Mouse (Mus musculus) hindbrain, embryonic 16.5 days (tissue): ENCODE results near the gene Hba-x. TPM values are rescaled to one million over a fixed set of nuclear protein-coding genes. Genes with fewer than 3 reads are reported as not detected.

Source experiments
- ATAC-seq: fragments of 200-750 bp; cut with Nextera tagmentation; 2 replicates; pipeline ENCODE4 v1.8.0; 2017; ENCODE audit warnings: moderate TSS enrichment, moderate library complexity
- H3K27ac ChIP-seq: fragments of 300-500 bp; sonication (generic); 2 replicates; pipeline ENCODE4 v1.5.1; 2014; ENCODE audit warnings: low read depth, mild to moderate bottlenecking, control low read depth, low read length, moderate library complexity
- H3K27me3 ChIP-seq: fragments of 300-500 bp; sonication (generic); replicated peaks from 2 replicates; pipeline ENCODE4 v1.6.1; 2014; ENCODE audit warnings: low read length; ENCODE audit not compliant: control insufficient read depth, insufficient read depth
- H3K36me3 ChIP-seq: fragments of 300-500 bp; sonication (generic); 2 replicates; pipeline ENCODE4 v1.6.1; 2014; ENCODE audit warnings: mild to moderate bottlenecking, low read length, moderate library complexity, mixed read lengths; ENCODE audit not compliant: control insufficient read depth, insufficient read depth
- H3K4me1 ChIP-seq: fragments of 300-500 bp; sonication (generic); 2 replicates; pipeline ENCODE4 v1.6.1; 2014; ENCODE audit warnings: low read depth, low read length; ENCODE audit not compliant: control insufficient read depth, insufficient read depth
- H3K4me2 ChIP-seq: fragments of 300-500 bp; sonication (generic); 2 replicates; pipeline ENCODE4 v1.6.1; 2014; ENCODE audit warnings: mild to moderate bottlenecking, low read length, control low read depth, moderate library complexity
- H3K4me3 ChIP-seq: fragments of 300-500 bp; sonication (generic); 2 replicates; pipeline ENCODE4 v1.5.1; 2014; ENCODE audit warnings: mild to moderate bottlenecking, low read length, control low read depth, moderate library complexity
- H3K9ac ChIP-seq: fragments of 300-500 bp; sonication (generic); 2 replicates; pipeline ENCODE4 v1.6.1; 2014; ENCODE audit warnings: low read depth, mild to moderate bottlenecking, control low read depth, low read length, moderate library complexity
- H3K9me3 ChIP-seq: fragments of 300-500 bp; sonication (generic); 2 replicates; pipeline ENCODE4 v1.6.1; 2014; ENCODE audit warnings: mild to moderate bottlenecking, low read length, moderate library complexity; ENCODE audit not compliant: control insufficient read depth
- WGBS: fragments of 180-500 bp; shearing (Covaris S2); extraction: QIAGEN DNeasy Blood & Tissue Kit; methylation state at CpG from one replicate; pipeline ENCODE4 v1.1.7; 2014; 5-methylcytosine and 5-hydroxymethylcytosine counted together
- polyA plus RNA-seq: library from polyadenylated mRNA; unstranded; fragments of >200 nt; fragmentation: Nextera tagmentation; extraction: Ambion mirVana; gene quantifications from 2 replicates; pipeline ENCODE4 v1.2.1, GENCODE M21; 2015

Hba-x gene
- polyA plus RNA-seq, 1 experiment from 2014 or later, result 4.9 TPM

DNA sequence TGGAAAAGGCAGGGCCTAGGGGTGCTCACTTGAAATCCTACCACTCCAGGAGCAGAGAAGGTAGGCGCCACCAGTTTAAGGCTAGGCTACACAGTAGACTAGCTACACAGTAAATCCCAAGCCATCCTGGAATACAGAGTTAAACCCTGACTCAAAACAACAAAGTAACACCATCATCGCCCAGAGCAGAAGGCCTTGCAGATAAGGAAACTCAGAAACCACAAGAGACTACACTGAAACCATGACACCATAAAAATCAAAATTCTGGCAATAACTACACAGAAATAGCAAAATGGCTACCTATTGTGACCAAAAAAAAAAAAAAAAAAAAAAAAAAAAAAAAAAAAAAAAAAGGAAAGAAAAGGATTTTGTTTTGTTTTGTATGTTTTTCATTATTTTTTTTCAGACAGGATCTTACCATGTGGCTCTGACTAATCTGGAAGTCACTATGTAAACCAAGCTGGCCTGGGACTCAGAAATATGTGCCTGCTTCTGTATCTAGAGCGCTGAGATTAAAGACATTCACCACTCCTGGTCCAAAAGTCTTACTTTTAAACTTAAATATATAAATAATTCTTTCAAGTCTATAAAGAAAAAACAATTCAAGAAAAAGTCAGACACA is 11.0 kb upstream of the Hba-x start:
- no peak overlapping the region for H3K27ac ChIP-seq
- H3K9ac ChIP-seq, result no peak overlapping the region
- ATAC-seq, result no peak
- WGBS, result 95% methylated on average over 3 of the region's 3 CpGs
- no peaks in the 10 kb centered on the region for H3K27me3 ChIP-seq
- no peaks in the 10 kb centered on the region for H3K9me3 ChIP-seq
- H3K4me3 ChIP-seq, result no peak overlapping the region
- no peaks in the 10 kb centered on the region for H3K36me3 ChIP-seq
- no peak overlapping the region for H3K4me2 ChIP-seq
- H3K4me1 ChIP-seq, result peaks cover 10% of the 10 kb centered on the region

GRCm38 (mm10) chr11:32266194-32266593 is 10.0 kb upstream of the Hba-x start:
- WGBS, result 92% methylated on average over 6 of the region's 6 CpGs
- Histone ChIP-seq H3K4me3 (no peak overlapping the region), H3K9ac (no peak overlapping the region), H3K4me2 (no peak overlapping the region; the same call in 1 of the 2 replicates), H3K4me1 (peaks cover 10% of the 10 kb centered on the region), H3K27ac (no peak overlapping the region), H3K27me3 (no peaks in the 10 kb centered on the region), H3K9me3 (no peaks in the 10 kb centered on the region), H3K36me3 (no peaks in the 10 kb centered on the region)
- ATAC-seq, result no peak

GRCm38 (mm10) chr11:32266776-32267175 is 9.4 kb upstream of the Hba-x start:
- ATAC-seq, result 0 out of 2 replicates have a peak, but pooled peaks have one; percentile 3
- Histone ChIP-seq H3K4me3 (peak overlapping the region; percentile 90), H3K4me2 (peak overlapping the region; percentile 68), H3K4me1 (peaks cover 10% of the 10 kb centered on the region), H3K9me3 (no peaks in the 10 kb centered on the region), H3K27ac (peak overlapping the region; percentile 94), H3K36me3 (no peaks in the 10 kb centered on the region), H3K27me3 (no peaks in the 10 kb centered on the region), H3K9ac (peak overlapping the region; percentile 93)
- 23% methylated on average over 6 of the region's 6 CpGs for WGBS

DNA sequence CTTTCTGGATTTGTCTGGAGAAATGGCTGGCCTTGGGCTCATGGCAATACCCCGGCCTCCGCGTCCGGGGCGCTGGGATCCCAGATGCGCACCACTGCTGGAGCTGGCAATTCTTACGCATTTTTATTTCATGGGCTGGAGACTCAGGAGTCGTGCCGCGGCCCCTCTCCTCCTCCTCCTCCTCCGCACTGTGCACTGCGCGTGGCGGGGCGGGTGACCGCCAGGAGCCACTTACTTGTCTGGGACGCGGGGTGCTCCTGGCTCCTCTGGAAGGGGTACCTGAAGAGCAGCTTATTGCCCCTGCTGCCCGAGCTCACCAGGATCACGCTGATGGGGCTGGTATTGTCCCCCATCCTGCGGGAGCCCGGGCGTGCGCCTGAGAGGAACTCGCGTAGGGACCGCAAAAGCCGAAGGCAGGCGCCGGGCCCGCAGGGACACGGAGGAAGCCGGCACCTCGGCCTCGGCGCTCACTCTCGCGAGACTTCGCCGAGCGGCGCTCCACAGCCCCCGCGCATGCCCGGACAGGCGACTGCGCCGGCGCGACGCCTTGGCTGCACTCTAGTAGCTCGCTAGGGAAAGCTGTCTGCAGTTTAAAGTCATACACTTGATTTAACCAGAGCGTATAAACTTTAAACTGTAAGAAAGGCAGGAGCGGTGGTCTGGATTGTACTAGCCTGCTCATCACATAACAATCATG is 8.9 kb upstream of the Hba-x start, which contains the start of gene Nprl3:
Gene Nprl3, minus strand, starts transcription at position 520 of the 697 bp plus-strand sequence.
- Histone ChIP-seq H3K4me1 (peaks cover 10% of the 10 kb centered on the region), H3K9ac (peak within 1 kb of the TSS; percentile 93), H3K36me3 (no peaks in the 10 kb centered on the region), H3K27me3 (no peaks in the 10 kb centered on the region), H3K4me2 (peak within 1 kb of the TSS; percentile 68), H3K4me3 (peak within 1 kb of the TSS; percentile 90), H3K9me3 (no peaks in the 10 kb centered on the region), H3K27ac (peak within 1 kb of the TSS; percentile 94)
- under 1% methylated on average over 54 of the region's 54 CpGs for WGBS
- ATAC-seq, result peak; percentile 99

DNA sequence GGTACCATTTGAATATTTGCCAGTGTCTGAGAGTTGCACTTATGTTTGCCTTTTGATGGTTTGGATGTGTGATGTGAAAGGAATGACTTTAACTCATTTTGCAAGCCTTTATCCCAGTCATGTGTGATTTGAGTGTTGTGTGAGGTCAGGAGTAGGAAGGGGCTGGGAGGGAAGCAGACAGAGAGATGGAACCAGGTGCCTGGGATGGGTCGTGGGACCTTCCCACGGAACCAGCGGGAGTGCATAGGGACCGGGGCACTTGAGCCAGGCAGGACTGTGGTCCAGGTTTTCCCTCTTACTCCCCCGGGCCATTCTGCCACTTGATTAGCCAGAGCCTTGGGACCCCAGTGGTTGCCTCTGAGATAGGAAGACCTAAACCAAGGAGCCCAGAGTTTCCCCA is 8.2 kb upstream of the Hba-x start:
- peak overlapping the region; percentile 68 for H3K4me2 ChIP-seq
- H3K4me3 ChIP-seq, result peak overlapping the region; percentile 90
- ATAC-seq, result peak; percentile 50
- no peaks in the 10 kb centered on the region for H3K36me3 ChIP-seq
- no peaks in the 10 kb centered on the region for H3K9me3 ChIP-seq
- H3K27me3 ChIP-seq, result no peaks in the 10 kb centered on the region
- peak overlapping the region; percentile 67 for H3K27ac ChIP-seq
- 26% methylated on average over 5 of the region's 5 CpGs for WGBS
- peaks cover 10% of the 10 kb centered on the region for H3K4me1 ChIP-seq
- H3K9ac ChIP-seq, result peak overlapping the region; percentile 93

DNA sequence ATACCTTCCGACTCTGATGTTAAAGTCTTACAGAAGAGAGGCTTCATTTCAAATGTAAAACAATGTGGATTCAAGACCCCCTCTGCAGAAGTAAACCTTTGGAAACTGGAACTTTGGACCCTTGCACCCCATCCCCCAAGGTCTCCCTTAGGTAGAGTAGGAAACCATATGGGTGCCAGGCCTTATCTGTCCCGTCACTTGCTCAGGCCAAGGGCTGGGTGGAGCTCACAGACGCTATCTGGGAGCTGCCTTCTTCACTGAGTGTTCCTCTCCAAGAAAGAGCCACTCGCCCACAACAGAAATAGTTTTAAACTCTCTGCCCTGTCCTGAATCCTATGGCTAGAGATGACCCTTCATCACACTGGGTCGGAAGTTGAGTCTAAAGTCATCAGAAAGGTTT is 7.2 kb upstream of the Hba-x start:
- no peak overlapping the region for H3K9ac ChIP-seq
- WGBS, result 90% methylated on average over 5 of the region's 5 CpGs
- ATAC-seq, result no peak

GRCm38 (mm10) chr11:32271178-32271577 is 5.0 kb upstream of the Hba-x start:
- H3K27ac ChIP-seq, result no peak overlapping the region
- H3K27me3 ChIP-seq, result no peaks in the 10 kb centered on the region
- 48% methylated on average over 4 of the region's 4 CpGs for WGBS
- no peak for ATAC-seq
- H3K9ac ChIP-seq, result no peak overlapping the region
- H3K4me2 ChIP-seq, result no peak overlapping the region
- H3K36me3 ChIP-seq, result no peaks in the 10 kb centered on the region
- no peak overlapping the region for H3K4me3 ChIP-seq
- no peaks in the 10 kb centered on the region for H3K9me3 ChIP-seq
- peaks cover 7% of the 10 kb centered on the region for H3K4me1 ChIP-seq

More for the DNA sequence above, 7.2 kb upstream of the Hba-x start:
- Histone ChIP-seq H3K36me3 (no peaks in the 10 kb centered on the region), H3K27me3 (no peaks in the 10 kb centered on the region), H3K9me3 (no peaks in the 10 kb centered on the region), H3K4me3 (no peak overlapping the region), H3K4me2 (no peak overlapping the region), H3K27ac (no peak overlapping the region), H3K4me1 (peaks cover 10% of the 10 kb centered on the region)

- H3K4me3 ChIP-seq, result no peak overlapping the region
- no peaks in the 10 kb centered on the region; the same call in 1 of the 2 replicates for H3K27me3 ChIP-seq
- H3K4me2 ChIP-seq, result no peak overlapping the region
- no peaks in the 10 kb centered on the region for H3K36me3 ChIP-seq
- H3K9me3 ChIP-seq, result no peaks in the 10 kb centered on the region
- no peak overlapping the region for H3K27ac ChIP-seq
- no peaks in the 10 kb centered on the region for H3K4me1 ChIP-seq
- H3K9ac ChIP-seq, result no peak overlapping the region
- 73% methylated on average over 21 of the region's 21 CpGs for WGBS
- ATAC-seq, result no peak
Observed at GRCm38 (mm10) chr11:32277736-32278457, 1.7 kb downstream of the Hba-x start.

- no peak for ATAC-seq
- no peaks in the 10 kb centered on the region for H3K4me1 ChIP-seq
- no peak overlapping the region for H3K4me3 ChIP-seq
- 82% methylated on average over 12 of the region's 12 CpGs for WGBS
- no peaks in the 10 kb centered on the region; the same call in 1 of the 2 replicates for H3K27me3 ChIP-seq
- no peak overlapping the region for H3K27ac ChIP-seq
- H3K4me2 ChIP-seq, result no peak overlapping the region
- no peaks in the 10 kb centered on the region for H3K9me3 ChIP-seq
- H3K36me3 ChIP-seq, result no peaks in the 10 kb centered on the region
- no peak overlapping the region for H3K9ac ChIP-seq
Observed at GRCm38 (mm10) chr11:32278458-32278957, 2.3 kb downstream of the Hba-x start.
